Mouse (Mus musculus) midbrain, embryonic 12.5 days (tissue): ENCODE measurements at regions not wholly inside any gene's neighbourhood (a gene's known extent, or its start where the extent isn't known, plus 50 kb on each side); places are given as distances from the start of the nearest gene placed in this dataset.
"Not testable (repeated sequence)": the region's sequence is repeated elsewhere in the genome, so short reads cannot be mapped to it uniquely, and the experiment has no call there.

Experiments
- ATAC-seq: fragments of 200-750 bp; cut with Nextera tagmentation; 2 replicates; pipeline ENCODE4 v1.8.0; 2017; ENCODE audit warnings: low read depth, moderate TSS enrichment, moderate library complexity; ENCODE audit not compliant: low FRiP score
- H3K27ac ChIP-seq: fragments of 300-500 bp; sonication (generic); replicated peaks from 2 replicates; pipeline ENCODE4 v1.5.1; 2016; ENCODE audit warnings: mild to moderate bottlenecking
- H3K27me3 ChIP-seq: fragments of 300-500 bp; sonication (generic); 2 replicates; pipeline ENCODE4 v1.6.1; 2016; ENCODE audit warnings: mild to moderate bottlenecking
- H3K36me3 ChIP-seq: fragments of 300-500 bp; sonication (generic); 2 replicates; pipeline ENCODE4 v1.6.1; 2016
- H3K4me1 ChIP-seq: fragments of 300-500 bp; sonication (generic); 2 replicates; pipeline ENCODE4 v1.6.1; 2016
- H3K4me2 ChIP-seq: fragments of 300-500 bp; sonication (generic); replicated peaks from 2 replicates; pipeline ENCODE4 v1.6.1; 2016; ENCODE audit warnings: mild to moderate bottlenecking, moderate library complexity
- H3K4me3 ChIP-seq: fragments of 300-500 bp; sonication (generic); 2 replicates; pipeline ENCODE4 v1.5.1; 2016; ENCODE audit warnings: mild to moderate bottlenecking
- H3K9ac ChIP-seq: fragments of 300-500 bp; sonication (generic); replicated peaks from 2 replicates; pipeline ENCODE4 v1.6.1; 2016; ENCODE audit warnings: mild to moderate bottlenecking, moderate library complexity
- H3K9me3 ChIP-seq: fragments of 300-500 bp; sonication (generic); 2 replicates; pipeline ENCODE4 v1.6.1; 2016; ENCODE audit warnings: mild to moderate bottlenecking
- WGBS: fragments of 180-500 bp; shearing (Covaris S2); methylation state at CpG from one replicate; pipeline ENCODE4 v1.1.7; 2016; 5-methylcytosine and 5-hydroxymethylcytosine counted together

GRCm38 (mm10) chr12:115242661-115243060, 804.9 kb upstream of the Zfp386 start:
- H3K9me3 ChIP-seq, H3K27ac ChIP-seq, H3K4me1 ChIP-seq, H3K9ac ChIP-seq, H3K4me3 ChIP-seq, H3K27me3 ChIP-seq, H3K36me3 ChIP-seq, ATAC-seq, H3K4me2 ChIP-seq: not testable (repeated sequence)
- WGBS: 84% methylated on average over 2 of the region's 2 CpGs

GRCm38 (mm10) chr12:115247298-115247697, 800.2 kb upstream of the Zfp386 start:
- WGBS: 88% methylated on average over 3 of the region's 3 CpGs
- not testable (repeated sequence) for H3K4me3 ChIP-seq, H3K36me3 ChIP-seq, H3K9me3 ChIP-seq, H3K27ac ChIP-seq, H3K9ac ChIP-seq, ATAC-seq, H3K27me3 ChIP-seq, H3K4me2 ChIP-seq, H3K4me1 ChIP-seq

GRCm38 (mm10) chr12:115257802-115258201, 789.7 kb upstream of the Zfp386 start:
- H3K9ac ChIP-seq: no peak overlapping the region
- no peaks in the 10 kb centered on the region for H3K36me3 ChIP-seq
- no peak for ATAC-seq
- 67% methylated on average over 1 of the region's 1 CpGs for WGBS
- no peak overlapping the region for H3K27ac ChIP-seq
- no peak overlapping the region for H3K4me2 ChIP-seq
- no peaks in the 10 kb centered on the region for H3K27me3 ChIP-seq
- peaks cover 19% of the 10 kb centered on the region for H3K9me3 ChIP-seq
- no peaks in the 10 kb centered on the region for H3K4me1 ChIP-seq
- H3K4me3 ChIP-seq: no peak overlapping the region

GRCm38 (mm10) chr12:115258744-115259143, 788.8 kb upstream of the Zfp386 start:
- Histone ChIP-seq H3K9me3 (peaks cover 19% of the 10 kb centered on the region), H3K4me3 (no peak overlapping the region), H3K27me3 (no peaks in the 10 kb centered on the region), H3K4me2 (no peak overlapping the region), H3K4me1 (no peaks in the 10 kb centered on the region), H3K9ac (no peak overlapping the region), H3K27ac (no peak overlapping the region), H3K36me3 (no peaks in the 10 kb centered on the region)
- no peak for ATAC-seq
- 90% methylated on average over 3 of the region's 3 CpGs for WGBS

- H3K9ac ChIP-seq, H3K36me3 ChIP-seq, H3K27ac ChIP-seq, H3K4me2 ChIP-seq, ATAC-seq, H3K4me3 ChIP-seq, H3K4me1 ChIP-seq, H3K27me3 ChIP-seq: not testable (repeated sequence)
- peaks cover 23% of the 10 kb centered on the region for H3K9me3 ChIP-seq
Observed at GRCm38 (mm10) chr12:115262431-115262830, 785.1 kb upstream of the Zfp386 start.

GRCm38 (mm10) chr12:115276749-115277148, 770.8 kb upstream of the Zfp386 start:
- not testable (repeated sequence) for H3K36me3 ChIP-seq, H3K9me3 ChIP-seq, H3K27me3 ChIP-seq, H3K27ac ChIP-seq, H3K9ac ChIP-seq, H3K4me1 ChIP-seq, H3K4me2 ChIP-seq, H3K4me3 ChIP-seq, ATAC-seq
- WGBS: 67% methylated on average over 1 of the region's 1 CpGs

GRCm38 (mm10) chr12:115293772-115294171, 753.8 kb upstream of the Zfp386 start:
- H3K27ac ChIP-seq, H3K9ac ChIP-seq, H3K27me3 ChIP-seq, ATAC-seq, H3K36me3 ChIP-seq, H3K4me2 ChIP-seq, H3K4me3 ChIP-seq, H3K9me3 ChIP-seq, H3K4me1 ChIP-seq: not testable (repeated sequence)
- 62% methylated on average over 4 of the region's 4 CpGs for WGBS

- not testable (repeated sequence) for H3K4me3 ChIP-seq, H3K27me3 ChIP-seq, H3K36me3 ChIP-seq, ATAC-seq, H3K9ac ChIP-seq, H3K4me2 ChIP-seq, H3K4me1 ChIP-seq, H3K27ac ChIP-seq, H3K9me3 ChIP-seq
Observed at GRCm38 (mm10) chr12:115298041-115298440, 749.5 kb upstream of the Zfp386 start.

- Histone ChIP-seq H3K36me3 (no peaks in the 10 kb centered on the region), H3K27me3 (no peaks in the 10 kb centered on the region), H3K9ac (no peak overlapping the region), H3K27ac (no peak overlapping the region), H3K9me3 (peaks cover 10% of the 10 kb centered on the region; the same call in 1 of the 2 replicates), H3K4me3 (no peak overlapping the region), H3K4me2 (no peak overlapping the region), H3K4me1 (no peaks in the 10 kb centered on the region)
- ATAC-seq: no peak
Observed at GRCm38 (mm10) chr12:115311956-115312355, 735.6 kb upstream of the Zfp386 start.

GRCm38 (mm10) chr12:115312604-115313003, 734.9 kb upstream of the Zfp386 start:
- WGBS: 84% methylated on average over 1 of the region's 1 CpGs
- H3K27me3 ChIP-seq, H3K36me3 ChIP-seq, H3K9me3 ChIP-seq, ATAC-seq, H3K4me1 ChIP-seq, H3K4me3 ChIP-seq, H3K9ac ChIP-seq, H3K4me2 ChIP-seq, H3K27ac ChIP-seq: not testable (repeated sequence)

GRCm38 (mm10) chr12:115320641-115321040, 726.9 kb upstream of the Zfp386 start:
- H3K4me2 ChIP-seq, H3K4me3 ChIP-seq, H3K27ac ChIP-seq, H3K36me3 ChIP-seq, H3K9me3 ChIP-seq, H3K27me3 ChIP-seq, H3K9ac ChIP-seq, ATAC-seq, H3K4me1 ChIP-seq: not testable (repeated sequence)

GRCm38 (mm10) chr12:115328439-115328838, 719.1 kb upstream of the Zfp386 start:
- Histone ChIP-seq H3K27me3 (no peaks in the 10 kb centered on the region), H3K9me3 (peaks cover 33% of the 10 kb centered on the region), H3K4me3 (no peak overlapping the region), H3K36me3 (no peaks in the 10 kb centered on the region), H3K4me2 (no peak overlapping the region), H3K9ac (no peak overlapping the region), H3K4me1 (no peaks in the 10 kb centered on the region), H3K27ac (no peak overlapping the region)
- no peak for ATAC-seq
- 56% methylated on average over 1 of the region's 1 CpGs for WGBS

- not testable (repeated sequence) for H3K4me2 ChIP-seq, H3K27ac ChIP-seq, H3K27me3 ChIP-seq, ATAC-seq, H3K9ac ChIP-seq, H3K36me3 ChIP-seq, H3K4me3 ChIP-seq, H3K4me1 ChIP-seq
- WGBS: 71% methylated on average over 2 of the region's 3 CpGs
- H3K9me3 ChIP-seq: peaks cover 20% of the 10 kb centered on the region
Observed at GRCm38 (mm10) chr12:115334770-115335169, 712.8 kb upstream of the Zfp386 start.
